Mouse (Mus musculus) right cerebral cortex, postnatal 4 days (tissue): ENCODE results near the gene Epsti1.

Experiments
- DNase-seq: peaks from one replicate; pipeline ENCODE4 v3.0.0-alpha.2; 2022

The Epsti1 gene

DNA sequence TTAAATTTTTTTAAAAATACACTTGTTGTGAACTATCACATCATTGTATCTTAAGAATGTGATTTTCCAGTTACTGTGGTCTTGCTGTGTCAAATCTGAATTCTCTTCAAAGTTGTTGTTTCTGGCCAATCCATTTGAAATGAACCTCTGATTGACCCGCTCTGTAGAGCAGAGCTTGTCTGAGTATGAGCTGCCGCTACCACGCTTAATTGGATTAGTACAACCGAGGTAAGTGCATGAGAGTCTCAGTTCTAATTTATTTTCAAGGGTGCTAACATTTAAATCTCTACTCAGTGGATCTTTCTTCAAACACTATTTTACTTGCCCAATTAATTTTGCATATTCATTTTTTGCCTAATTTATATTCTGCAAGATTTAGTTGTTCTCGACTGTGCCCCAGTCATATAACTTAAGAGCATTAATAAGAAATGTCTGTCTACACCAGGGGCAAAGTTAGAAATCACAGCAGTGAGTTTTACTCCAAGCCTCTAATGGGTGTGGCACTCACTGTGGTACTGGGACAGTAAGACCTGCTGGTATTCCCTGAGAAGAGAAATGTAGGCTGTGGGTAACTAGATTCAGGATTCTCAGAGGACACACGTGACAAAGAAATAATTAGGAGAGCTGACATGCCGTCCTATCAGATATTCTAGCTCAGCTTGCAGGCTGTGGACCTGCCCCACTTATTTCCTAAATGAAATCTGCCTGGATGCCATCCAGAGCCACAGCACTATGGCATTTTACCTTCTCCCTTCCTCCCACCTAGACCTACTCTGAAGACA, 111.7 kb downstream of the Epsti1 start:
- DNase-seq = no peak

DNA sequence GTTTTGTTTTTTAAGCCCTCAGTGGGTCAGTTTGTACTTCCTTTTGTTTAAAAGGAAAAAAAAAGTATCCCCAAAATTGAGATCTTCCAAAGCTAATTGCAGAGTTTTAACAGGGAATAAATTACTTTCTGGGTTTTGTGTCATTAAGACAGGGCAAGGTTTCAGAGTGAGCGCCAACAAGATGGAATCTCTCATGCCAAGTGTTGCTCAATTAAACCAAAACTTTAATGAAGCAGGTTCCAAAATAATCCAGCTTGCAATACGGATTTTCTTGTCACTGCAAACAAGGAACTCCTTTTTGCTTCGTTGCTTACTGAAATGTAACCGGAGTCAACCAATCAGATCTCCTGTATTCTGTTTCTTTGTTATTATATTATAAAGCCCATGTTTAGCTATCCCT, 112.4 kb downstream of the Epsti1 start:
- DNase-seq = no peak

DNA sequence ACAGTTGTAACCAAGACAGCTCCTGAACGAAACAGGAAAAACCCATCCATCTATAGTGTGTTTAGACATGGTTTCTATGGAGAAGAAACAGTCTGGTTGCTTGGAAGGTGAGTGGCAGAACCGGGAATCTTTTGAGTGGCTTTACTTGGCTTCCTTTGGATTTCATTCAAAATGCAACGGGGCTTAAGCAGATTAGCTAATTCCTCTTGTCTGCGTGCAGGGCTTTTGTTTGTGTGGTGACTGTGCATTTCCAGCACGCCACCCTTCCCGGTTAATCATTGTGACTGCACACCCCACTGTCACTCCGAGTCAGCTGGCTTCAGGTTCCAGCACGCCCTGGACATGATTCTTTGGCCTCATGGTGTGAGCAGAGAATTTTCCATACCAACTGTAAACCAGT, 115.9 kb downstream of the Epsti1 start:
- DNase-seq = no peak

DNA sequence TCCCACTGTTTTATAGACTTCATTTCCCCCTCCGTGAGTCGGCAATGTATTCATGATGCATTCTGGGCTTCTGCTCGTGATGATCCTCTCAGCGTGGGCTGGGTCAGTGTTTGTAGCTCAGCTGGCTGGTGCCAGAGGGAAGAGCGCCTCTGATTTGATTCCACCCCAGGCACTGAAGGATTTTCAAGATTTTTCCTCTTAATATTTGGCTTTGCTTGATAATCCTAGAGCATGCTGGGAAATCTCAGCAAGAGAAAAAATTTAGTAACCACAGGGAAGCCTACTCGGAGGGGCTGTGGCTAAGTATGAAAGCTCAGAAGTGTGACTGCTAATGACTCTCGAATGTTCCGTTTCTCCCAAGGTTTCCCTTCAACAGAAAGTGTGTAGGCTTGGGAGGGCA, 134.8 kb downstream of the Epsti1 start:
- DNase-seq = no peak

DNA sequence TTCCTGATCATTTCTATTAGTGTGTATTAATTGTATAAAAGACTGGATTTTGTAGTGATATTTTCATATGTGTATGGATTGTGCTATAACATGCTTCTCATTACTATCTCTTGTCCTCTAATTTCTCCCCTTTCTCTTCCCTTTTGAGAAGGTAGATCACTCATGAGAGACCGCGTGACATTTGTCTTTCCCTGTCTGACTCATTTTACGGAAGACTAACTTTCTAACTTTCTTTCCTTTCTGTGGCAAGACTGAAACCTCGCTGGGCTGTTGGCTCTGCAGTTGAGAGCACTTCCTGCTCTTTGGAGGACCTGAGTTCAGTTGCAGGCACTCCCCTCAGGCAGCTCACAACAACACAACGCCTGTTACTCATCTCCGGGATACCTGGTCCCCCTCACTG, 136.6 kb downstream of the Epsti1 start:
- DNase-seq = no peak

DNA sequence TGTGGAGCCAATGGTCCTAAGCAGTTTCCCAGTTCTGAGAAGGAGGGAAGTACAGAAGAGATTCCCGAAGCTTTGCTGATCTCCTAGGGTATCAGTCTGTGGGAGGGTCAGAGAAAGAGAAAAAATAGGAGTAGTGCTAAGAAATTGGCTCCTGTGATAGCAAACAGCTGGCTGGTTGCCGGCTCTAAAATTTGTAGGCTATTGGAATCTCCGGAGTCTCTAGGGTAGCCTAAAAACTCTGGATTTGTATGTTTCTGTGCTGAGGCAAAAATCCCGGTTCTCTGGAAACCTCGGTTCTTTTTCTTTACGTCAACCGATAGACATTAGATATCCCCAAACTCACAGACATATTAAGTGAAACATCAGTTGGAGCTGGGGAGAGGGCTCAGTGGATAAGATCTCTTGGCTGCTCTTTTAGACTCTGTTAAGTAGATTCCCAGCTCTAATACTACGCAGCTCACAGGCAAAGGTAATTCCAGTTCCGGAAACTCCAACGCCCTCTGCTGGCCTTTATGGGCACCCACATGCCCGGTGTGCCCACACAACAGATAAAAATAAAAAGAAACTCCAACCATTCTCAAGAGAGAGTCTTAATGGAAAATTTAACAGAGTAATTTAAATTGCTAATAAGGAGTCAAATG, 138.0 kb downstream of the Epsti1 start:
- DNase-seq = no peak

DNA sequence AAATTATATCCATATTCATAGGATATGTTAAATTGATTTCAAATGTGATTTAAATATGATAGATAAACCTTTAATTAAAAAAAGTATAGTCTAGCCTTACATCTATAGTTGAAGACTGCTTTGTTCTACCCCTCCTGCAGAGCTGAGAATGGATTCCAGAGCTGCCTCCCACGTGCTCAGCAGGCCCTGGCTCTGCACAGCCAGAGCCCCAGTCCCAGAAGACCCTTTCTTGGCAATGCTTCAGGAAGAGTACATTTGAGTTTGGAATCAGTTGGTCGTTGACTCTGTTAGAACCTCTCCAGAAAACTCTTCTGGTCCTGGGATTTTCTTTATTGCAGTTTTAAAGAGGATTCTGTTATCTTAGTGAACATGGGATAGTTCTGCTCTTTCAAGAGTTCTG, 139.0 kb downstream of the Epsti1 start:
- DNase-seq = no peak

DNA sequence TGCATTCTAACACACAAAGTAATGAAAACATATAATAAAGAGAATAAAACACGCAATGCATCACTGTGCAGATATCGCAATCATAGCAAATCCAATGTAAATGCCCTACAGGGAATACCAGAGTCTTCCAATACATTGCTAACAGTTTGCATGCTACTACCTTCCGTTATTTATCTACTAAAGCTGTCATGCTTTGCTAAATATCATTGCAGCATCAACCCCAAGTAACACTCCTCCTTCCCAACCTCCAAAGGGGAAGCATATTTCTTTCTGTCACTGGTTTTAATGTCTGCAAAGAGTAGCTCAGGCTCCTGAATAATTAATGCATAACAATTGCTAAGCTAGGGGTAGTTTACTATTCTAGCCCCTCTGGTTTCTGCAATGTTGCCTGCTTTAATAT, 144.2 kb downstream of the Epsti1 start:
- DNase-seq = no peak

DNA sequence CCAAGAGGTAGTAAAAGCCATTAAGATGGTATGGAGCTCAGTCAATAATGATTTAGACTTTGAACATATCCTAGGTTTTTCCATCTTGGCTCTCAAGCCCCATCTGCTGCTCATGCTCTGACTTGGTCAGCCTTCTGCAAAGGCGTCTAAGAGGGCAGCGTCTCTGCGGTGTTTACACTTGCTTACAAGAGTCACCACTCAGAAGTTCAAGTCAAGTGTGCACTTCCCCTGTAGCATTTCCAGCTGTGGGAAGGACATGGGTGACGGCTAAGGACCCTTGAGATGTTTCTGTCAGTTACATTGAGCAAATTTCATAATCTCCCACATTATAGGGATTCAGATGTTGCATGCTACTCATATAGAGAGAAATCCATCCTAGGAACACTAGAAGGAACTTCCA, 144.6 kb downstream of the Epsti1 start:
- DNase-seq = no peak
